Mouse (Mus musculus) megakaryocyte, embryonic 14.5 days (primary cell): Measurements from ENCODE around the gene Xrcc4. TPM values are rescaled to one million over a fixed set of nuclear protein-coding genes. Genes with fewer than 3 reads are reported as not detected.
"Not testable (repeated sequence)": the region's sequence is repeated elsewhere in the genome, so short reads cannot be mapped to it uniquely, and the experiment has no call there.

Experiments
- H3K27me3 ChIP-seq: replicated peaks from 2 replicates; pipeline ENCODE3; 2012; ENCODE audit warnings: inconsistent platforms
- H3K36me3 ChIP-seq: replicated peaks from 2 replicates; pipeline ENCODE3; 2012; ENCODE audit warnings: low read length, inconsistent platforms, mixed read lengths
- H3K4me1 ChIP-seq: 2 replicates; pipeline ENCODE4 v1.6.1; 2012; ENCODE audit warnings: inconsistent platforms
- H3K4me3 ChIP-seq: replicated peaks from 2 replicates; pipeline ENCODE3; 2012; ENCODE audit warnings: moderate library complexity, mild to moderate bottlenecking, inconsistent platforms
- H3K9me3 ChIP-seq: 2 replicates; pipeline ENCODE4 v1.6.1; 2012; ENCODE audit warnings: inconsistent platforms
- FLI1 ChIP-seq: IDR thresholded peaks from 2 replicates; pipeline ENCODE4 v1.6.1; 2012; ENCODE audit warnings: low read length, inconsistent platforms, mixed read lengths
- GATA1 ChIP-seq: IDR thresholded peaks from 3 replicates; pipeline ENCODE4 v1.6.1; 2012; ENCODE audit warnings: mixed read lengths, low read length, inconsistent platforms, borderline replicate concordance
- polyA plus RNA-seq: library from polyadenylated mRNA; stranded (reverse); fragments of >175 nt; gene quantifications from 2 replicates; pipeline ENCODE4 v1.2.3, GENCODE M21; 2012; ENCODE audit warnings: low replicate concordance; ENCODE audit not compliant: insufficient read depth

Xrcc4 gene
- polyA plus RNA-seq, result 0.38 TPM in 1 of 2 replicates, not detected in the other

DNA sequence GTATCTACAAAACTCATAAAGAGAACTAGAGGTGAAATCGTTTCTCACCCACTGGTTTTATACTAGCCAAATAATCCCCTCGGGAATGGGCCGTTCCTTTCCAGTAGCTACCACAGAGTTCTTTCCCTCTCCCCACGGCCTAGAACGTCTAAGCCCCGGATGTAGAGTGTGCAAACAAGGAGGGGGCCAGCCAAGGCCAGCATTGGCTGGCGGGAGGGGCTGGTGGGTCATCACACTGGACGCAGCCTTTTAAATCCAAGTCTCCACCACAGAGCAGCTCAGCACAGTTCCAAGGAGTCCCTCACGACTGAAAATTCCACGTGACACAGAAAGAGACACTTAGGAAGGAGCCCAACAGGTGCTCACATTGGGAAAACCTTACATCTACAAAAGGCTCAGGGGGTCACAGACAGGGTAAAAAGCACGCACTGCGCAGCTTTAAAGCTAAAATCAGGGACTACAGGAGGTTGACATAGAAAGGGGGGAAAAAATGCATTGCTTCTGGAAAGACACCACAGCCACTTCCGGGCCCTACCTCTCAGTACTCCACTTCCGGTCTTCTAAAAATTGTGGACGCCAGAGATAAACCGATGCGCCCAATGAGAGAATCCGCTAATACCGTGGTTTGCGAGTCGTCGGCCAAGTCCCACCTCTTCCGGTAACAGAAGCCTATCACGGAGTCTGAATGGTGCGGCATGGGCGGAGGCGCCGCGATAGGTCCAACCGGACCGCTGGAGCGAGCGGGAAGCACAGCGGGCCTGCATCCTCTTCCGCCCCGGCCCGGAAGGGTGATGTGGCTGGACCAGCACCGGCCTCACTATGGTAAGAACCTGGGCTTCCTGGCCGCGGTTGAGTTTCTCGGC is at the start of gene Xrcc4, which contains the start of gene Tmem167:
Gene Xrcc4 (minus strand): TSS at position 647 of the 863 bp plus-strand sequence.
Gene Tmem167 (plus strand): TSS at position 162 of the 863 bp plus-strand sequence.
- peak; percentile 72; the same call in 2 of the 3 replicates for TF ChIP-seq GATA1
- peak; percentile 91; the same call in 1 of the 2 replicates for TF ChIP-seq FLI1
- H3K4me1 ChIP-seq, result peaks cover 21% of the 10 kb centered on the region
- peaks cover 8% of the 10 kb centered on the region for H3K36me3 ChIP-seq
- peak within 1 kb of the TSS; percentile 96 for H3K4me3 ChIP-seq
- H3K27me3 ChIP-seq, result no peaks in the 10 kb centered on the region
- H3K9me3 ChIP-seq, result no peaks in the 10 kb centered on the region

DNA sequence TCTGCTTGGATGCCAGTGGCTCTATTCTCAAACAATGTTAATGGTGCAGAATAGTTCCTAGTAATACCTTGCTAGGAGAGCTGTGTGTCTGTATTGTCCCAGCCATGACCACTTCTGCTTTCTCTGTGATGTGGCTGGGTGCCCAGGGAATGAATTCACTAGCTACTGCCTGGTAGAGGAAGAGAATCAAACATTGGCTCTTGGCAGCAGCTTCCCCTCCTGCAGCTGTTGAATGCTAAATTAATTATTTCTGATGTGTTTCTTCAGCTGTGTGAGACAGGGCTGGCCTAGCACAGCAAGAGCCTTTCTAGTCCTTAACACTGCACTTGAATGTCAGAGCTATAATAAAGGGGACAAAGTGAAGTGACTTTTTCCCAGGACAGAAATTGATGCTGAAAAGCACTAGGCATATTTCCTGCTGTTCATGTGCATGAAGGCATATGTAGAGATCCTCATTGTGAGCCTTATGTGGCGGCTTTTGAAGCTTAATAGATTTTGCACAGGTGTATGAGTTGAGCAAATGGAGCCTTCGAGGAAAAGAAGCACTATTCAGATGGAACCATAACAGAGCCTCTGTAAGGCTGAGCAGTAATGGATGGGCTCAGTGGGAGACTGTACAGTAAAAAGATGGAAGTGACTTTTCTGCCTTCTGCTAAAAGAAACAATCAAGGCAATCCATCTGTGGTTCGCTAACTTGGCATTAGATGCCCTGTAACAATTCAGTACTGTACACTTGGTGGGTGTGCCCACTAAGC is 46.9 kb upstream of the Xrcc4 start:
- Histone ChIP-seq H3K36me3 (no peaks in the 10 kb centered on the region), H3K4me1 (no peaks in the 10 kb centered on the region), H3K27me3 (no peaks in the 10 kb centered on the region), H3K4me3 (no peak overlapping the region), H3K9me3 (no peaks in the 10 kb centered on the region; the same call in 1 of the 2 replicates)
- TF ChIP-seq GATA1 (no peak), FLI1 (no peak)

DNA sequence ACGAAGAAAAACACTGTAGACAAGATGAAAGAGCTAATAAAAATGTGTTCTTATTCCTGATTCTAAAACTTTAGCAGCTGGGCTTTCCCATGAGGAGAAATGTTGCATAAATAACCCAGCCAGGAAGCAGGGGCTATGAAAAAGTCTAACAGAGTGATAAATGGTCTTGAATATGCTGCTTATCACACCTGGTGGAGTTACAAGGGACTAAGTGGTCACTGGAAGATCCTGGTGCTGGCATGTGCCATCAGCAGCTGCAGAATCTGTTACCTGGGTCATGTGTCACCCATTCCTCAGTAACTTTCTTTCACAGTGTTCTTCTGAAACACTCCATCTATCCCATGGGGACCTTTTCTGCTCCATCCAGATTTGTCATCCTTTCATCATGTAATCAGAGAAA is 22.3 kb upstream of the Xrcc4 start:
- Histone ChIP-seq H3K36me3 (peaks cover 14% of the 10 kb centered on the region), H3K4me3 (no peak overlapping the region), H3K4me1 (no peaks in the 10 kb centered on the region), H3K27me3 (no peaks in the 10 kb centered on the region), H3K9me3 (no peaks in the 10 kb centered on the region)
- no peak for TF ChIP-seq GATA1
- TF ChIP-seq FLI1, result no peak

DNA sequence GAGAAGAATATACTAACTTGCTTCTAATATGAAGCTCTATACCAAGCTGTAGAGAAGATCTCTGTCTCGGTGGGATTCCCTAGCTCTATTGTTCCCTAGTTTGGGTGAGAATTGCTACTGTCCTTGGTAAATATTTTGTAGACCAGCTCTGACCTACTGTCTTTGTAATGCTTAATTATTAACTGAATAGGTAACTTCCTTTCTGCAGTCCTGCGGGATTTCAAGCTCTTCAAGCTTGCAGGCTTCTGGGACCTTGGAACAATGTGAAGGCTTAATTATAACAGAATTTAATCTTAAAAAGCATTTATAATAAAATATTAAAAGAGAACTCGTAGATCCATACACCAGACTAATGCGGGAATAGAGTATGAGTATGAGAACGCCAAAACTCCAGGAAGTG is 19.3 kb upstream of the Xrcc4 start:
- not testable (repeated sequence) for H3K4me1 ChIP-seq, H3K4me3 ChIP-seq, H3K9me3 ChIP-seq, H3K27me3 ChIP-seq
- peaks cover 41% of the 10 kb centered on the region for H3K36me3 ChIP-seq

DNA sequence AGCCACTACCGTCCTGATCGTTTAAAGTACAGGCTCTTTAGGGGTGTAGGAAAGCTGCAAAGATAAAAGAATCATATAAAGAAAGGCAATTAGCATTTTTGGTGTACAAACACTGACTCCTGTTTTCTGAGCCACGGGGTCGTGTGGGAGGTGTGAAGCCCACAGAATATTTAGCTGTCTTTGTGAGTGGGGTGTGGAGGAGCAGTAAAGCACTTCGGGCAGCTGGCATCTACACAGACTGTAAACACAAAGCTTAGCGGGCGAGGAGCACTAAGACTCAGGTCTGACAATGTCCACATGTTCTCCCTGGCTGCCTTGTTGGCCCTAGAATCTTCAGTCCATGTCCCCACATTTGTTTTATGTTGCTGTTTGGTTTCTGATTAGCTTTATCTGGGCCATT is 16.7 kb upstream of the Xrcc4 start:
- Histone ChIP-seq H3K4me3 (no peak overlapping the region), H3K27me3 (no peaks in the 10 kb centered on the region), H3K4me1 (peaks cover 12% of the 10 kb centered on the region; the same call in 1 of the 2 replicates), H3K9me3 (no peaks in the 10 kb centered on the region), H3K36me3 (peaks cover 64% of the 10 kb centered on the region)
- TF ChIP-seq GATA1 (no peak), FLI1 (no peak)

DNA sequence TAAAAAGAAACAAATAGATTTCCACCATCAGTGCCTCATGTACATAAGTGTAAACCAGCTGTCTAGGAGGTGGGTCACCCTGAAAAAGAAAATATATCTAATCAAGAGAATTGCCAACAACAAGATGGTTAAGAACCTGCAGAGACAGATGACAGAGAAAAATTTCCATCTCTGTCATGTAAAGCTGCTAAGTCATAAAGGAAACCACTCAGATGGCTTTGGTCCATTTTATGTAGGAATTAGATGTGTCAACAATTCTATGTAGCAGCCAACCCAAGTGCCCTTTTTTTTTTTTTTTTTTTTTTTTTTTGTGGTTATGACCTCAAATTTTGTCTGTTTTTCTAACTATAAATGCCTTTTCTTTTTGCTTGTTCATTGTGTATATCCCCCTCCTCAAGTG is 12.1 kb upstream of the Xrcc4 start:
- no peak for TF ChIP-seq GATA1
- Histone ChIP-seq H3K36me3 (peaks cover 78% of the 10 kb centered on the region), H3K27me3 (no peaks in the 10 kb centered on the region), H3K4me1 (peaks cover 15% of the 10 kb centered on the region; the same call in 1 of the 2 replicates), H3K9me3 (no peaks in the 10 kb centered on the region), H3K4me3 (no peak overlapping the region)

DNA sequence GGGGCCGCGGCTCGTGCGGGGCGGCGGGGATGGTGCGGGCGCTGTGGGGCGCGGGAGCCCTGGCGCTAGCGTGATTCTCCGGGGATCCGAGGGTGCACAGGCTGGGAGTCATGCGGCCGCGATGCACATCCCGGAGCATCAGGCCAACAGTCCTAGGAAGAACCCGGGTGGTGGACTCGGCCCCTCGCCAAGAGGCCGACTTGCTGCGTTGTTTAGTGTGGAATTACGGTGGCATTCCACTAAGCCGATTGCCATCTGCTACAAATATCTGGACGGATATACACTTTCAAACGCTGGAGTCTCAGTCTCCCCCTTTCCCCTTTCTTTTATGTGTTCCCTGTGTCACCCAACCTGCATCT is 396 bp upstream of the Xrcc4 start:
- Histone ChIP-seq H3K36me3 (peaks cover 8% of the 10 kb centered on the region), H3K4me1 (peaks cover 20% of the 10 kb centered on the region), H3K9me3 (no peaks in the 10 kb centered on the region), H3K4me3 (peak overlapping the region; percentile 96), H3K27me3 (no peaks in the 10 kb centered on the region)
- TF ChIP-seq FLI1, result no peak

DNA sequence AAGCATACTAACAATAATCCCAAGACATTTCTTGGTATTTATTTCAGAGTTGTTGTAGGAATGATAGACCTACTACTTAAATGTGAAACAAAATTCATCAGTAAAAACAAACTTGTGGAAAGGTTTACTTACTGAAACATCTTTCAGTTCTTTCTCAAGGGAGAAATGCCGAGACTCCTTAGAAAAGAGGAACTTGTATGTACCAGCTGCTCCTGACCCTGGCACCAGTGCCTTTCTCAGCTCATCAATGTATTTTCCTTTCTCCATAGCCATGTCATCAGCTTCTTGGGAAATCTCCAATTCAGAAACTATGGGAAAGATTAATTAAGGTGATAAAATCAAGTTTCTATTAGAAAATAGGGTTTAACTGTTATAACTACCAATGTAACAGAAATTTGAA is 27.5 kb downstream of the Xrcc4 start:
- no peaks in the 10 kb centered on the region for H3K27me3 ChIP-seq
- TF ChIP-seq FLI1 (no peak), GATA1 (no peak)
- H3K4me3 ChIP-seq, result no peak overlapping the region
- H3K4me1 ChIP-seq, result no peaks in the 10 kb centered on the region
- no peaks in the 10 kb centered on the region for H3K9me3 ChIP-seq
- no peaks in the 10 kb centered on the region for H3K36me3 ChIP-seq

DNA sequence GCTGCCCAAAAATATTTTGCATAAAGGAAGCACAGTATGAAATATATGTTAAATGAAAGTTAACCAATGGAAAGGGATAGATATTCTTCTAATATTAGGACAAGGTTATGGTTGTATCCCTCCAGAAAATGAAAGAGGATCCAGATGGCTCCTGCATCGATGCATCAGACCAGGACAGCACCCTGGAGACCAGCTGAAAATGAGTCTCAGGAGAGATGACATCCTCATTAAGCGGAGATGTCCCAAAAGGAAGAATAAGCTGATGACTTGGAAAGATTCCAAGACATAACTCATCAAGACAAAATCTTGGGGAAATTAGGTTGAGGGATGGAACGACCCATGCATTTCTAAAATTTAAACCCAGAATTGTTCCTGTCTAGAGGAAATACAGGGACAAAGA is 37.0 kb downstream of the Xrcc4 start:
- Histone ChIP-seq H3K4me1 (peaks cover 5% of the 10 kb centered on the region), H3K9me3 (no peaks in the 10 kb centered on the region), H3K36me3 (peaks cover 3% of the 10 kb centered on the region), H3K27me3 (no peaks in the 10 kb centered on the region), H3K4me3 (no peak overlapping the region)
- TF ChIP-seq FLI1 (no peak), GATA1 (no peak)

DNA sequence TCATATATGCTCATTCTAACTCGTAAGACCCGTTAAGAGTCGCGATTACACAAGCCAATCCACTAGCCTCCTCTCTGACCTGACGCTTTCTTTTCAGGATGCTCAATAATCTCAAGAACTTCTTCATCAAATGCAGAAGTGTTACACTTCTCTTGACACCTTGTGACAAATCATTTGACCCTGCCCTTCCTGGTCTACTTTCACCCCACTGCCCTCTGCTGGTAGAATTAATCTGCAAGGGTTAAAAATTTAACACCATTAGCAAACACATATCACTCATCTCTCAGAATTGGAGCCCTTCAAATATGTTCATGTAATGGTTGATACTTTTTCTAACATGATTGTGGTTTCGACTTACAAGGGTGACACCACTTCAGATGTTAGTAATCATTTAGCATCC is 37.7 kb downstream of the Xrcc4 start:
- peaks cover 3% of the 10 kb centered on the region for H3K36me3 ChIP-seq
- TF ChIP-seq FLI1, result no peak
- TF ChIP-seq GATA1, result no peak
- no peaks in the 10 kb centered on the region for H3K9me3 ChIP-seq
- H3K4me1 ChIP-seq, result peaks cover 5% of the 10 kb centered on the region
- no peaks in the 10 kb centered on the region for H3K27me3 ChIP-seq
- H3K4me3 ChIP-seq, result no peak overlapping the region
